Mouse (Mus musculus): ENCODE measurements around the gene Gstt1.

DNA sequence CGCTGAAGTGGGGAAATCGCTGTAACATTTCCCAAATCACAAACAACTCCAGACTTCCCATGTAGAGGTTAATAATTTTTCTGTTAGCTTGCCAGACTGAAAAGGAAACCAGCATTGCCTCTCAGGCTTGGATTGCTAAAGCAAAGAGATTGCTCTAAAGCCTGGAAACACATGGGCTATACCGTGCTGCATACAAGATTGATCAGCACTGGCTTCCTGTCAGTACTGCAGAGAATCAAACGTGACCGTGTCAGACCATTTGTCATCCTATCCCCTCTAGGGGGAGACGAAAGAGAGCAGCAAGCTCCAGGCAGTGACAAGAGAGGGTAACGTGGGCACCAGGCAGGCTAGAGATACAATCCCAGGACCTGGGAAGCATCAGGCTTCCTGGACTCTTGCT is 7.6 kb downstream of the Gstt1 start:
- TF ChIP-seq TCF12 (IDR thresholded peaks at IDR 0.05; ENCODE audit: low read depth, low read length) (no peak), MAFK (IDR thresholded peaks at IDR 0.05; ENCODE audit: borderline replicate concordance, low read depth, low read length) (no peak), CTCF (IDR thresholded peaks at IDR 0.05 in 2 of 3, conservative IDR thresholded peaks at IDR 0.05 in 1 of 3; ENCODE audit: control insufficient read depth in 1 of 3, insufficient read depth in 1 of 3, low read depth in 2 of 3, low read length in 3 of 3, poor library complexity in 1 of 3, severe bottlenecking in 1 of 3) (peak in 1 of 3 experiments; percentile 17; a peak in 1 of 6 replicates), POLR2A (IDR thresholded peaks at IDR 0.05; ENCODE audit: control insufficient read depth in 1 of 2, insufficient read depth in 1 of 2, low read depth in 1 of 2, low read length in 2 of 2, poor library complexity in 1 of 2) (no peak), BHLHE40 (IDR thresholded peaks at IDR 0.05; ENCODE audit: borderline replicate concordance, low read depth, low read length) (no peak), ELF1 (IDR thresholded peaks at IDR 0.05; ENCODE audit: low read depth, low read length) (no peak), CHD2 (IDR thresholded peaks at IDR 0.05; ENCODE audit: low read length) (no peak), EP300 (IDR thresholded peaks at IDR 0.05; ENCODE audit: low read depth in 1 of 2, low read length in 2 of 2) (no peak), ZC3H11A (IDR thresholded peaks at IDR 0.05; ENCODE audit: low read depth, low read length) (no peak), KAT2A (conservative IDR thresholded peaks at IDR 0.05; ENCODE audit: low read depth, low read length) (no peak), HCFC1 (IDR thresholded peaks at IDR 0.05; ENCODE audit: low read depth, low read length) (no peak), CHD1 (IDR thresholded peaks at IDR 0.05; ENCODE audit: low read depth, low read length) (no peak), NELFE (IDR thresholded peaks at IDR 0.05; ENCODE audit: low read depth, low read length) (no peak)

Measured in MEL (cell line).